Mouse (Mus musculus): ENCODE measurements at regions not wholly inside any gene's neighbourhood (a gene's known extent, or its start where the extent isn't known, plus 50 kb on each side); places are given as distances from the start of the nearest gene placed in this dataset.

DNA sequence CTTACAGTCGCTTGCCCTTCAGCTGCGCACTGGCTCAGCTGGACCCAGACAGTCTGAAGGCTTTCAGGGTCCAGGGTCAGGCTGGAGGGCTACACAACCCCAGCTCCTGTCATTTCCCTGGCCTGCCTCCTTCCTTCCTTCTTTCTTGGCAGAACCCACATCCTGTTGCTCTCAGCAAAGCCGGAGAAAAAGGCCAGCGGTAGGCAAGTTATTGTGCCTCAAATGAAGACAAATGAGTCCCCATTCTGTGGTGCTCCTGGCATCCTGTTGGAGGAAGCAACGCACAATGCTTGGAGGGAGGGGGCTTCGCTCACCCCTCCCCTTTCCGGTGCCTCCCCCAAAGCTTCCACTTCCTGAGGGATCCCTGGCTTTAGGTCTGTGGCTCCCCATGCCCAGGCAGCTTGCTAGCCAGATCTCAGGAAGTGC is 203.4 kb upstream of the Fggy start:
- in situ Hi-C loops (cut with MboI; ENCODE audit: low pct_ligation_motif_present, low pct_unique_long_range_greater_than_20kb, low sequenced_read_pairs) (no loop called here), dilution Hi-C loops (cut with MboI; ENCODE audit: extremely low pct_ligation_motif_present, extremely low pct_unique_long_range_greater_than_20kb, low sequenced_read_pairs) (no loop called here)
- no peaks in the 10 kb centered on the region for H3K27me3 ChIP-seq (replicated peaks)
- no peaks in the 10 kb centered on the region for H3K36me3 ChIP-seq (replicated peaks in 1 of 2; ENCODE audit: control insufficient read depth in 1 of 2, insufficient read depth in 1 of 2, low read length in 1 of 2)
- no peak overlapping the region for H3K27ac ChIP-seq (ENCODE audit: insufficient read depth, low read depth)
- no peak for DNase-seq (ENCODE audit: extremely low read depth)
- no peak overlapping the region for H3K9ac ChIP-seq (ENCODE audit: insufficient read depth, low read depth)
- no peak overlapping the region for H3K4me2 ChIP-seq (ENCODE audit: insufficient read depth, low read depth, poor library complexity, severe bottlenecking)
- H3K9me3 ChIP-seq (replicated peaks; ENCODE audit: low read length), result no peaks in the 10 kb centered on the region
- H3K4me1 ChIP-seq (ENCODE audit: control insufficient read depth in 1 of 2, insufficient read depth in 2 of 2), result no peaks in the 10 kb centered on the region
- H3K79me2 ChIP-seq (replicated peaks; ENCODE audit: control insufficient read depth, extremely low read depth, insufficient read depth, poor library complexity, severe bottlenecking), result no peaks in the 10 kb centered on the region
- no peak overlapping the region for H3K4me3 ChIP-seq (replicated peaks in 1 of 3; ENCODE audit: low read depth in 2 of 3, low read length in 2 of 3, poor library complexity in 1 of 3)
- TF ChIP-seq RCOR1 (conservative IDR thresholded peaks at IDR 0.05; ENCODE audit: low read depth, low read length), result no peak
- no peak for TF ChIP-seq PAX5 (IDR thresholded peaks at IDR 0.05; ENCODE audit: low read length)
- TF ChIP-seq TBP (conservative IDR thresholded peaks at IDR 0.05; ENCODE audit: low read depth, low read length), result no peak
- no peak for TF ChIP-seq ZC3H11A (IDR thresholded peaks at IDR 0.05; ENCODE audit: low read depth, low read length)
- no peak for TF ChIP-seq UBTF (IDR thresholded peaks at IDR 0.05; ENCODE audit: low read depth, low read length)
- TF ChIP-seq SIN3A (IDR thresholded peaks at IDR 0.05; ENCODE audit: low read length), result no peak
- TF ChIP-seq JUND (conservative IDR thresholded peaks at IDR 0.05; ENCODE audit: low read depth, low read length), result no peak
- no peak for TF ChIP-seq GABPA (IDR thresholded peaks at IDR 0.05; ENCODE audit: insufficient replicate concordance, low read depth, low read length)
- TF ChIP-seq JUN (IDR thresholded peaks at IDR 0.05; ENCODE audit: insufficient read depth, low read depth, low read length), result no peak

DNA sequence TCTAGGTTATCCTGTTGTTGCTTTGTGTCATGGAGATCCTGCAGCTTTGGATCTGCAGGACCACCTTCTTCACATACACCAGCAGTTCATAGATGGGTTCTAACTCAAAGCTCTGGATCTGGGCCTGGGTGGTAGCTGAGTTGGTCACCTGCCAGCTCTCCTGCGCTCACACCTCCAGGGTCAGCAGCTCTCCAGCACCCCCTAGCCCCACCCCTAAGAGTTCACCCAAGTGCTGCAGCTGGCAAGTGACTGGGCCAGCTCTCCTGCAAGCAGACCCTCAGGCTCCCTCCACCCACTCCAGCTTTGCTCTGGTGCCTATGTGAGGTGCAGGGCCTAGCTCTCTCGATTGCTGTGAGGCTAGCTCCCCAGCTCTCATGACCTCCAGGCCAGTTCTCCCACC is 198.6 kb upstream of the Fggy start:
- Histone ChIP-seq H3K9me3 (replicated peaks; ENCODE audit: low read length) (no peaks in the 10 kb centered on the region), H3K36me3 (replicated peaks in 1 of 2; ENCODE audit: control insufficient read depth in 1 of 2, insufficient read depth in 1 of 2, low read length in 1 of 2) (no peaks in the 10 kb centered on the region), H3K27ac (ENCODE audit: insufficient read depth, low read depth) (no peak overlapping the region), H3K4me2 (ENCODE audit: insufficient read depth, low read depth, poor library complexity, severe bottlenecking) (no peak overlapping the region), H3K4me3 (replicated peaks in 1 of 3; ENCODE audit: low read depth in 2 of 3, low read length in 2 of 3, poor library complexity in 1 of 3) (no peak overlapping the region), H3K4me1 (ENCODE audit: control insufficient read depth in 1 of 2, insufficient read depth in 2 of 2) (no peaks in the 10 kb centered on the region), H3K27me3 (replicated peaks) (no peaks in the 10 kb centered on the region), H3K79me2 (replicated peaks; ENCODE audit: control insufficient read depth, extremely low read depth, insufficient read depth, poor library complexity, severe bottlenecking) (no peaks in the 10 kb centered on the region), H3K9ac (ENCODE audit: insufficient read depth, low read depth) (no peak overlapping the region)
- in situ Hi-C loops (cut with MboI; ENCODE audit: low pct_ligation_motif_present, low pct_unique_long_range_greater_than_20kb, low sequenced_read_pairs) (no loop called here), dilution Hi-C loops (cut with MboI; ENCODE audit: extremely low pct_ligation_motif_present, extremely low pct_unique_long_range_greater_than_20kb, low sequenced_read_pairs) (no loop called here)
- DNase-seq (ENCODE audit: extremely low read depth), result no peak
- TF ChIP-seq RAD21 (IDR thresholded peaks at IDR 0.05; ENCODE audit: low read depth, low read length), result peak; percentile 55
- no peak for TF ChIP-seq UBTF (IDR thresholded peaks at IDR 0.05; ENCODE audit: low read depth, low read length)
- no peak for TF ChIP-seq ZC3H11A (IDR thresholded peaks at IDR 0.05; ENCODE audit: low read depth, low read length)
- TF ChIP-seq SMC3 (IDR thresholded peaks at IDR 0.05; ENCODE audit: low read depth, low read length), result peak; percentile 57
- no peak for TF ChIP-seq MYC (IDR thresholded peaks at IDR 0.05; ENCODE audit: low read depth, low read length)
- peak in 1 of 2 experiments; percentile 57; a peak in 2 of 4 replicates for TF ChIP-seq CTCF (conservative IDR thresholded peaks at IDR 0.05 in 1 of 2, IDR thresholded peaks at IDR 0.05 in 1 of 2; ENCODE audit: low read depth in 2 of 2, low read length in 2 of 2)

DNA sequence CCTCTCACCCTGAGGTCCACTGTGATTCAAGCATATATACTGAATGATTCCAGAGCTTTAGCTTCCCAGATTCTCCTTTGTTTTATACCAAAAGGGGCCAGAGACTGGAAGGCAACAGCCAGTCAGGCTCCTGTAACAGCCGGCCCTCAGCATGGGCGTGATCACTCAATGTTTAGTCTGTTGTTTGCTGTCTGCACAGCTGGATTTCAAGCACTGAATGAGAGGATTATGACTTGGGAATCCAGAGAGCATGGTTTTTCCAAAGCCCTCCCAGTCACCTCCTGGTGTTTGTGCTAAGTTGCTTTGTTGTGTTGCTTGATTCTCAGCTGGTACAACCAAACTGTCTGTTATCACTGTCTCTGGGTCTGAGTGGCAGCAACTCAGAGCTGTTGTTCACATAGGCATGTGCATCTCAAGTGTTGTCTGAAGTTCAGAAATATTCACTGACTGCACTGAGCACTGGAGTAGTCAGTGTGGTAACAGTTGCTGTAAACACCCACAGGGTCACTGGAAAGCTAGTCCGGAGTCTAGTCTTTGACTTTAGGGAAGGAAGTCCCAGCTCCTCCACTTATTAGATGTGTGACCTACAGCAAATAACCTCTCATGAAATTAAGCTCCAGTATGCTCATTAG is 196.9 kb upstream of the Fggy start:
- dilution Hi-C loops (cut with MboI; ENCODE audit: extremely low pct_ligation_motif_present, extremely low pct_unique_long_range_greater_than_20kb, low sequenced_read_pairs), result no loop called here
- no peaks in the 10 kb centered on the region for H3K27me3 ChIP-seq (replicated peaks)
- in situ Hi-C loops (cut with MboI; ENCODE audit: low pct_ligation_motif_present, low pct_unique_long_range_greater_than_20kb, low sequenced_read_pairs), result no loop called here
- H3K9me3 ChIP-seq (replicated peaks; ENCODE audit: low read length), result no peaks in the 10 kb centered on the region
- H3K27ac ChIP-seq (ENCODE audit: insufficient read depth, low read depth), result no peak overlapping the region
- no peaks in the 10 kb centered on the region for H3K79me2 ChIP-seq (replicated peaks; ENCODE audit: control insufficient read depth, extremely low read depth, insufficient read depth, poor library complexity, severe bottlenecking)
- no peak for DNase-seq (ENCODE audit: extremely low read depth)
- no peaks in the 10 kb centered on the region for H3K36me3 ChIP-seq (replicated peaks in 1 of 2; ENCODE audit: control insufficient read depth in 1 of 2, insufficient read depth in 1 of 2, low read length in 1 of 2)
- H3K4me1 ChIP-seq (ENCODE audit: control insufficient read depth in 1 of 2, insufficient read depth in 2 of 2), result no peaks in the 10 kb centered on the region
- H3K9ac ChIP-seq (ENCODE audit: insufficient read depth, low read depth), result no peak overlapping the region
- TF ChIP-seq GABPA (IDR thresholded peaks at IDR 0.05; ENCODE audit: insufficient replicate concordance, low read depth, low read length) (no peak), ZMIZ1 (IDR thresholded peaks at IDR 0.05; ENCODE audit: low read depth, low read length) (no peak), UBTF (IDR thresholded peaks at IDR 0.05; ENCODE audit: low read depth, low read length) (no peak), EP300 (IDR thresholded peaks at IDR 0.05; ENCODE audit: low read length) (no peak), NRF1 (IDR thresholded peaks at IDR 0.05; ENCODE audit: low read depth, low read length) (no peak), TBP (conservative IDR thresholded peaks at IDR 0.05; ENCODE audit: low read depth, low read length) (no peak), BHLHE40 (IDR thresholded peaks at IDR 0.05; ENCODE audit: low read depth, low read length) (no peak), RCOR1 (conservative IDR thresholded peaks at IDR 0.05; ENCODE audit: low read depth, low read length) (no peak), IRF4 (IDR thresholded peaks at IDR 0.05; ENCODE audit: low read depth, low read length) (no peak), SMC3 (IDR thresholded peaks at IDR 0.05; ENCODE audit: low read depth, low read length) (no peak)
- no peak overlapping the region for H3K4me3 ChIP-seq (replicated peaks in 1 of 3; ENCODE audit: low read depth in 2 of 3, low read length in 2 of 3, poor library complexity in 1 of 3)
- H3K4me2 ChIP-seq (ENCODE audit: insufficient read depth, low read depth, poor library complexity, severe bottlenecking), result no peak overlapping the region
